Mouse (Mus musculus) embryonic facial prominence, embryonic 14.5 days (tissue): ENCODE results near the gene Izumo4. TPM values are rescaled to one million over a fixed set of nuclear protein-coding genes. Genes with fewer than 3 reads are reported as not detected.
A peak's percentile ranks its signal among the peaks of the same experiment; 100 is the strongest.

ENCODE experiments used
- ATAC-seq: fragments of 200-750 bp; cut with Nextera tagmentation; 2 replicates; pipeline ENCODE4 v1.8.0; 2017; ENCODE audit warnings: low read depth, moderate number of reproducible peaks, moderate TSS enrichment
- DNase-seq: peaks from one replicate; pipeline ENCODE4 v3.0.0-alpha.2; 2015; ENCODE audit warnings: low spot score
- H3K27ac ChIP-seq: fragments of 300-500 bp; sonication (generic); replicated peaks from 2 replicates; pipeline ENCODE4 v1.5.1; 2014; ENCODE audit warnings: low read depth, mild to moderate bottlenecking, low read length, moderate library complexity
- H3K27me3 ChIP-seq: fragments of 300-500 bp; sonication (generic); replicated peaks from 2 replicates; pipeline ENCODE4 v1.6.1; 2014; ENCODE audit warnings: low read length; ENCODE audit not compliant: control insufficient read depth, insufficient read depth
- H3K36me3 ChIP-seq: fragments of 300-500 bp; sonication (generic); 2 replicates; pipeline ENCODE4 v1.6.1; 2014; ENCODE audit warnings: low read length, mixed read lengths; ENCODE audit not compliant: control insufficient read depth, insufficient read depth
- H3K4me1 ChIP-seq: fragments of 300-500 bp; sonication (generic); 2 replicates; pipeline ENCODE4 v1.6.1; 2014; ENCODE audit warnings: antibody characterized with exemption, low read length; ENCODE audit not compliant: control insufficient read depth, insufficient read depth
- H3K4me2 ChIP-seq: fragments of 300-500 bp; sonication (generic); 2 replicates; pipeline ENCODE4 v1.6.1; 2014; ENCODE audit warnings: low read depth, mild to moderate bottlenecking, low read length, moderate library complexity, mixed read lengths
- H3K4me3 ChIP-seq: fragments of 300-500 bp; sonication (generic); 2 replicates; pipeline ENCODE4 v1.5.1; 2014; ENCODE audit warnings: low read depth, mild to moderate bottlenecking, low read length
- H3K9ac ChIP-seq: fragments of 300-500 bp; sonication (generic); 2 replicates; pipeline ENCODE4 v1.6.1; 2014; ENCODE audit warnings: low read depth, mild to moderate bottlenecking, low read length, moderate library complexity, mixed read lengths
- H3K9me3 ChIP-seq: fragments of 300-500 bp; sonication (generic); 2 replicates; pipeline ENCODE4 v1.6.1; 2016; ENCODE audit warnings: low read length; ENCODE audit not compliant: control insufficient read depth
- WGBS: fragments of 180-500 bp; shearing (Covaris S2); extraction: QIAGEN DNeasy Blood & Tissue Kit; methylation state at CpG from one replicate; pipeline ENCODE4 v1.1.7; 2014; 5-methylcytosine and 5-hydroxymethylcytosine counted together
- polyA plus RNA-seq: library from polyadenylated mRNA; unstranded; fragments of >200 nt; fragmentation: Nextera tagmentation; extraction: Ambion mirVana; gene quantifications from 2 replicates; pipeline ENCODE4 v1.2.1, GENCODE M21; 2014

Izumo4 gene
- polyA plus RNA-seq, 1 experiment from 2014 or later = 14.4 TPM

DNA sequence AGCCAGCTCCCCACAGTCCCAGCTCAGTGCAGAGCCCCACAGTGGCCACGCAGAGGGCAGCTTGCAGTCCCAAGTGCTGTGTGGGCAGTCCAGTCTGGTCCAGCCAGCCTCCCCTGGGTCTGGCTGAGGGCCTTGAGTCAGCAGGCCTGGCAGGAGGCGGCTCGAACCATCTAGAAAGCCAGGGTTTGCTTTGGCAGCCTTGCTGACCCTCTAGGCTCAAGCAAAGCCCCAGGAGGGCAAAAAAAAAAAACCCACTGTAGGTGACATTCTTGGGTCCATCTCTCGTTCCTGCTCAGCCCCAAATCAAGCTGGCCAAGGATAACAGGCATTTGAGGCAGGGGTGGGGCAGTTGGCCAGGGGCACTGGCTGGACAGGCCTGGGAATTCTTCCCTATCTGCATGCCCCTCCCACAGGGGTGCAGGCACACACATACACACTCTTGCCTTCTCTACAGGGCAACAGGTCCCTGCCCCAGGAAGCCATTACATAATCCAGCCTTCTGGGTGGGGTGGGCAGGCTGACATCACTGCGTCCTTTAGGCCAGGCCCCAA, 27.7 kb upstream of the Izumo4 start:
- Histone ChIP-seq H3K4me2 (peak overlapping the region; percentile 93), H3K4me1 (peaks cover 37% of the 10 kb centered on the region), H3K9me3 (no peaks in the 10 kb centered on the region), H3K36me3 (peaks cover 51% of the 10 kb centered on the region), H3K27me3 (no peaks in the 10 kb centered on the region), H3K9ac (peak overlapping the region; percentile 98), H3K4me3 (peak overlapping the region; percentile 99), H3K27ac (no peak overlapping the region)
- ATAC-seq (no peak), DNase-seq (no peak)
- 57% methylated on average over 5 of the region's 5 CpGs for WGBS

DNA sequence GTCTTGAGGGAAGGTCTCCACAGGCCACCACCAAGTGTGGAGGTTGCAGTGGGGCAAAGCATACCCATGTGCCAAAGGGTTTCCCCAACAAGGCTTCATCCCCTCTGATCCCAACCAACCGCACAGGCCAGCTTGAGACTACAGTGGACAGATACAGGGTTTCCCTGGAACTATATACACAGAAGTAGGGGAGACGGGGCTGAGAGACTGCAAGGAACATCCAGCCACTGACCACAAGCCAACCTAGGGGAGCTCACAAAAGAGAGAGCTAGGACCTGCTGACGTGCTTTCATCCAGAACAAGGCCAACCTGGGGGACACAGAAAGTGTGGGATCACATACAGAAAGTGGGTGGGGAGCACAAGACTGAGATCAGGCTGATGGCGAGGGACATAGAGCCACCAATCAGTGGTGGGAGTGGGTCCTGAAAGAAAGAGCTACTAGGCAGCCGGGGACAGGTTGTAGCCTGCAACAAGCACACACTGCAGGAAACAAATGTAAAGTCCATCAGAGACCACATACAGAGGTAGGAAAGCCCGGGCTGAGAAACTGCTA, 27.1 kb upstream of the Izumo4 start:
- Histone ChIP-seq H3K9me3 (no peaks in the 10 kb centered on the region), H3K27ac (peak overlapping the region; percentile 98; the same call in 1 of the 2 replicates), H3K9ac (peak overlapping the region; percentile 98), H3K4me2 (peak overlapping the region; percentile 93), H3K27me3 (no peaks in the 10 kb centered on the region), H3K4me3 (peak overlapping the region; percentile 99), H3K36me3 (peaks cover 44% of the 10 kb centered on the region), H3K4me1 (peaks cover 41% of the 10 kb centered on the region)
- 16% methylated on average over 6 of the region's 6 CpGs for WGBS
- no peak for ATAC-seq
- no peak for DNase-seq

DNA sequence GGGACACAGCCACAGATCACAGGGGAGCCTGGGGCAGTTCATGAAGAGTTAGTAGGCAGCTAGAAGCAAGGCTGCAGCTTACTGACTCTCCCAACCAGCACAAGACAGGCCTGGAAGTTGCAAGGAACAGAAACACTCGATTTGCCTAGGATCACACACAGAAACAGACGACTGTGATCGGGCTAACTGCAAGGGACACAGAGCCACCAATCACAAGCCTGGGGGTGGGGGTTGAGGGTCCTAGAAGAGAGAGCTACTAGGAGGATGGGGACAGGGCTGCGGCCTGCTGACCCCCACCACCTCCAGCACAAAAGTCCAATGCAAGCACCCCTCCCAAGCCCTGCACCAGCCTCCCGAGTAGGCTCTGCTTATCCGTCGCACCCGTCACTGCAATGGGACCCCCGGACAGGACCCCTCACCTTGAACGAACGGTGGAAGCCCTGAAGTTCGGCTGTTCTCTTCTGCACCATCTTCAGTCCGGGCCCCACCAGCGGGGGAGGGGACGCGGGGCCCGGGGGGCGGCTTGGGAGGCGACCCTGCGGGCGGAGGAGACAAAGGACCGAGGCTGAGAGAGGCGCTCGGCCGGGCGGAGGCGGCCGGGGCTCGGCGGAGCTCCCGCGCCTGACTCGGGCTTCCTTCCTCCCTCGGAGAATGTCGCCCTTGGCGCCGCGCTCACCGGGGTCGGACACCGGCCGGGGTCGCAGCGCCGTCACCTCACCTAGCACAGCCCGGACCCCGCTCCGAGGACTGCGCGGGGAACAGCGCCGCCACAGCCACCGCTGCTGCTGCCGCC, 26.4 kb upstream of the Izumo4 start:
- Histone ChIP-seq H3K27ac (peak overlapping the region; percentile 98), H3K27me3 (no peaks in the 10 kb centered on the region), H3K4me1 (peaks cover 41% of the 10 kb centered on the region), H3K4me3 (peak overlapping the region; percentile 99), H3K36me3 (peaks cover 37% of the 10 kb centered on the region), H3K9ac (peak overlapping the region; percentile 98), H3K9me3 (no peaks in the 10 kb centered on the region), H3K4me2 (peak overlapping the region; percentile 93)
- no peak for DNase-seq
- under 1% methylated on average over 23 of the region's 54 CpGs for WGBS
- no peak; the same call in 1 of the 2 replicates for ATAC-seq

DNA sequence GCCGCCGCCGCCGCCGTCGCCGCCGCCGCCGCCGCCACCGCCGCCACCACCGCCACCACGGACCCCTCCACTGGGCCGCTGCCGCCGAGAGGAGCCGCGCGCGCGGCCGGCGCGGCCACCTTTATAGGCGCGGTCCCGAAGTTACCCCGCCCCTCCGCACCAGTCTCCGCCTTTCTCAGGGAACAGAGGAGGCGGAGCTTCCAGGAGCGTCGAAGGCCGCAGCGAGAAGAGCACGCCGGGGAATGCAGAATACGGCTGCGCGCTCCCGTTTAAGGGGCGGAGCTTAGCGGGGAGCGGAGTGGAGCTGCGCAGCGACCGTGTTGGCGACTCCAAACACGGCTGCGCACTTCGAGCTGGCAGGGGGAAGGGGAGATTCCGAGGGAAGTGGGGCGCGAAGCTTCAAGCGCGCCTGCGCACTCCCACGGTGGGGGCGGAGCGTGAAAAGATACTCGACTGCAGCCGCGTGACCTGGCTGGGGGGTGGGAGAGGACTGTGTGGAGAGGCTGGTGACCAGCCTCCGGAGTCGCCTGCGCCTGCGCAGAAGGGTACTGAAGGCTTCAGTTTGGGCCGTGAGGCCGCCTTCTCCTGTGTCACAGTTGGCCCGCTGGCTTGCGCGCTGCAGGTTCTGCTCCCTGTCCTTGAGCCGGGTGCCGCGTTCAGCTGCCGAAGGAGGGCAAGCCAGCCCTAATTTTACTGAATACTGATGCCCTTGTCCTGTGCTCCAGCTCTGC, 25.6 kb upstream of the Izumo4 start:
- peak; percentile 100 for DNase-seq
- Histone ChIP-seq H3K36me3 (peaks cover 30% of the 10 kb centered on the region), H3K4me3 (peak overlapping the region; percentile 99), H3K4me1 (peaks cover 41% of the 10 kb centered on the region), H3K9ac (peak overlapping the region; percentile 98), H3K9me3 (no peaks in the 10 kb centered on the region), H3K27me3 (no peaks in the 10 kb centered on the region), H3K4me2 (peak overlapping the region; percentile 93), H3K27ac (peak overlapping the region; percentile 98)
- peak; percentile 94 for ATAC-seq
- WGBS = under 1% methylated on average over 30 of the region's 78 CpGs

DNA sequence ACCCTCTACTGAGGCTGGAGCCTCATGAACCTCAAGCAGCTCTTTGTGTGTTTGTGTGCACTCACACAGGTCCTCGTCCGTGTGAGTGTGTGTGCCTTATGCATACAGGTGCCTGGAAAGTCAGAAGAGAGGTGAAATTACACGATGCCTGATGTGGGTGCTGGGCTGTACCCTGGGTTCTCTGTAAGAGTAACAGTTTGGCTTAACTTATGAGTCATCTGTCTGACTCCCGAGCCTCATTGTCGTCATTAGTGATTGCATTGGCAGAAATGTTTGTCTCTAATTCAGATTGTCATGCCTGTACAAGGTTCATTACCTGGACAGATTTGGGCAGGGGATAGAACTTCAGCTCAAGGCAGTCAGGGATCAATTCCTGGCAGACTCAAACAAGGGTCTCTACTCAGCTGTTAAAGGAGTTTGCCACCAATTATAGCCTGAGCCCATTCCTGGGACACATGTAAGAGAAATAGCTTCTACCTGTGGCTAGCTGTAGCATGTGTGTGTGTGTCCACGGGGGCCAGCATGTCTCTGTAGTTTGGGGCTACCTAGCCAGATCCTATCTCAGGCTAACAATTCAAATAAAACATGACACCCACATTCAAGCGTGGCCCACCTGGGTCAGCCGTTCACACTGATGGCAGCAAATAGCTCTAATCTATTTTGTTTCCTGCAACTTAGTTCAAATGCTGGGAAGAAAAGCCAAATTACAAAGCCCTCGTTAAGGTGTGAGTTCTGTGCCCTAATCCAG, 24.7 kb upstream of the Izumo4 start:
- Histone ChIP-seq H3K9ac (peak overlapping the region; percentile 85), H3K4me1 (peaks cover 41% of the 10 kb centered on the region), H3K4me3 (peak overlapping the region; percentile 99), H3K36me3 (peaks cover 20% of the 10 kb centered on the region), H3K27me3 (no peaks in the 10 kb centered on the region), H3K4me2 (peak overlapping the region; percentile 83), H3K27ac (peak overlapping the region; percentile 98), H3K9me3 (no peaks in the 10 kb centered on the region)
- WGBS = 28% methylated on average over 9 of the region's 9 CpGs
- DNase-seq = peak; percentile 41
- ATAC-seq = no peak

DNA sequence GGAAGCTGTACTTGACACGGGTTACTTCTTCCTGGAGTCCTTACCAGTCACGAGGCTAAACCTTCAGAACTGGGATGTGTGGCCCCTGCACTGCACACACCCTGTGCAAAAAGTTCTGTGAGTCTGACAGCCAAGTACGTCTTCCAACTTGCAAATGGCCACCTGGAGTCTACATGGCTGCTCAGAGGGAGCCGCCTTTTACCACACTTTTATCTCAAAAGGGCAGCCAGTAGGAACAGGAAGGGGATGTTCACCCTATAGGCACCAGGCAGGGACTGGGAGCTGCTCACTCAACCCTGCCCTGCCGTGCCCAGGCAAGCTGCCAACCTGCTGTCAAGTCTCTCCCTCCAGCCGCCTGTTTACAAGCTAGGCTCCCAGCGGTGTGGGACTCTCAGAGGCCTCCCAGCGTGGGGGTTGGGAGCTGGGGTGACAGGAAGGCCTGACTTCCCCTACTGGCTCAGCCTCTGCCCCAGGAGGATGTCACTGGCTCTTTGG, 24.0 kb upstream of the Izumo4 start, which contains the start of gene Mknk2:
TSS of gene Mknk2 (minus strand) at position 171 of the 495 bp plus-strand sequence.
- DNase-seq (peak; percentile 95), ATAC-seq (peak; percentile 39)
- peaks cover 41% of the 10 kb centered on the region for H3K4me1 ChIP-seq
- peak within 1 kb of the TSS; percentile 83 for H3K4me2 ChIP-seq
- no peaks in the 10 kb centered on the region for H3K27me3 ChIP-seq
- no peaks in the 10 kb centered on the region for H3K9me3 ChIP-seq
- H3K9ac ChIP-seq = peak within 1 kb of the TSS; percentile 85
- peaks cover 14% of the 10 kb centered on the region for H3K36me3 ChIP-seq
- peak within 1 kb of the TSS; percentile 98 for H3K27ac ChIP-seq
- peak within 1 kb of the TSS; percentile 99 for H3K4me3 ChIP-seq
- WGBS = 15% methylated on average over 8 of the region's 8 CpGs

DNA sequence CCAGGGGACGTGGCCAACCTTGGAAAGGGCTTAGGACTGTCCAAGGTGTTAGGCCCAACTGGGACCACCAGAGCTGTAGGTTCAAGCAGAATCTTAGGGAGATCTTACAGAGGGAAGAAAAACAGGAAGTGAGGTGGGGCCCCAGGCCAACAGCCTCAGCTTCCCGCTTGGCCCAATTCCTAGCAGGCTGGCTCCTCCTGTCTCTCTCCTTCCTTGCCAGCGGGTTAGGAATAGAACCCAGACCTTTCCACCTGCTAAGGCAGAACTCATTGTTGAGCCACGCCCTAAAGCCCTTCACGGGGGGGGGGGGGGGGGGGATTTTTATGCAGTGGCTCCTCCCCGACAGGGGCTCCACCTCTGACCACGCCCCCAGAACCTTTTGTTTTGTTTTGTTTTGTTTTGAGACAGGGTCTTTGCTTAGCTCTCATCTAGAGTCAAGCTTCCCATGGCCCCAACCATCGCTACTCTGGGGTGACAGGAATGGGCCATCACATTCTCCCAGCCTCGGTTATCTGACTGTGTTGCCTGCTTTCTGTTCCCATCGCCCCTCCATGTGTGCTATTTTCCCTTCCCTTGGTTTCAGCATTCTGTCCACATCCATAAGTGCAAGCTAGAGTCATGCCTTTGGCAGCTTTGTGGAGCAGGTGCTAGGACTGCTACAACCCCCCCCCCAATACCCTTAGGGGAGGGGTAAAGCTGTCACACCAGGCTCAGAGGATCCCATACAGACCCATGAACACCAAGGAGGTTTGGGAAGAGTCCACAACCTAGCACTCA, 23.2 kb upstream of the Izumo4 start:
- Histone ChIP-seq H3K4me3 (no peak overlapping the region), H3K27me3 (no peaks in the 10 kb centered on the region), H3K27ac (peak overlapping the region; percentile 98), H3K9me3 (no peaks in the 10 kb centered on the region), H3K9ac (peak overlapping the region; percentile 35; the same call in 1 of the 2 replicates), H3K4me2 (peak overlapping the region; percentile 13; the same call in 1 of the 2 replicates), H3K4me1 (peaks cover 35% of the 10 kb centered on the region), H3K36me3 (peaks cover 12% of the 10 kb centered on the region; the same call in 1 of the 2 replicates)
- peak; percentile 52 for DNase-seq
- 62% methylated on average over 8 of the region's 10 CpGs for WGBS
- ATAC-seq = no peak
